Mouse (Mus musculus) heart, embryonic 16.5 days (tissue): ENCODE results near the gene Pde3a. TPM values are rescaled to one million over a fixed set of nuclear protein-coding genes. Genes with fewer than 3 reads are reported as not detected.
A peak's percentile ranks its signal among the peaks of the same experiment; 100 is the strongest.

ENCODE experiments used
- ATAC-seq: fragments of 200-750 bp; cut with Nextera tagmentation; replicated peaks from 2 replicates; pipeline ENCODE4 v1.8.0; 2017; ENCODE audit warnings: moderate number of reproducible peaks; ENCODE audit not compliant: insufficient read depth, low FRiP score; ENCODE audit errors: extremely low read depth
- H3K27ac ChIP-seq: fragments of 300-500 bp; sonication (generic); 2 replicates; pipeline ENCODE4 v1.5.1; 2014; ENCODE audit warnings: mild to moderate bottlenecking, low read length, control low read depth, moderate library complexity
- H3K27me3 ChIP-seq: fragments of 300-500 bp; sonication (generic); 2 replicates; pipeline ENCODE4 v1.6.1; 2014; ENCODE audit warnings: low read length, mixed read lengths; ENCODE audit not compliant: control insufficient read depth, insufficient read depth
- H3K36me3 ChIP-seq: fragments of 300-500 bp; sonication (generic); 2 replicates; pipeline ENCODE4 v1.6.1; 2014; ENCODE audit not compliant: control insufficient read depth, insufficient read depth
- H3K4me1 ChIP-seq: fragments of 300-500 bp; sonication (generic); 2 replicates; pipeline ENCODE4 v1.6.1; 2014; ENCODE audit warnings: low read length, mixed read lengths; ENCODE audit not compliant: control insufficient read depth, insufficient read depth
- H3K4me2 ChIP-seq: fragments of 300-500 bp; sonication (generic); 2 replicates; pipeline ENCODE4 v1.6.1; 2014; ENCODE audit warnings: low read depth, mild to moderate bottlenecking, control low read depth, low read length
- H3K4me3 ChIP-seq: fragments of 300-500 bp; sonication (generic); 2 replicates; pipeline ENCODE4 v1.5.1; 2014; ENCODE audit warnings: mild to moderate bottlenecking, control low read depth, low read length
- H3K9ac ChIP-seq: fragments of 300-500 bp; sonication (generic); 2 replicates; pipeline ENCODE4 v1.6.1; 2014; ENCODE audit warnings: low read length, control low read depth
- H3K9me3 ChIP-seq: fragments of 300-500 bp; sonication (generic); replicated peaks from 2 replicates; pipeline ENCODE4 v1.6.1; 2016; ENCODE audit warnings: low read length; ENCODE audit not compliant: control insufficient read depth
- WGBS: fragments of 180-500 bp; shearing (Covaris S2); extraction: QIAGEN DNeasy Blood & Tissue Kit; methylation state at CpG from one replicate; pipeline ENCODE4 v1.1.7; 2014; 5-methylcytosine and 5-hydroxymethylcytosine counted together
- polyA plus RNA-seq: library from polyadenylated mRNA; unstranded; fragments of >200 nt; fragmentation: Nextera tagmentation; extraction: Ambion mirVana; gene quantifications from 2 replicates; pipeline ENCODE4 v1.2.1, GENCODE M21; 2015

The Pde3a gene
- polyA plus RNA-seq, 1 experiment from 2014 or later, result 10.0 TPM

DNA sequence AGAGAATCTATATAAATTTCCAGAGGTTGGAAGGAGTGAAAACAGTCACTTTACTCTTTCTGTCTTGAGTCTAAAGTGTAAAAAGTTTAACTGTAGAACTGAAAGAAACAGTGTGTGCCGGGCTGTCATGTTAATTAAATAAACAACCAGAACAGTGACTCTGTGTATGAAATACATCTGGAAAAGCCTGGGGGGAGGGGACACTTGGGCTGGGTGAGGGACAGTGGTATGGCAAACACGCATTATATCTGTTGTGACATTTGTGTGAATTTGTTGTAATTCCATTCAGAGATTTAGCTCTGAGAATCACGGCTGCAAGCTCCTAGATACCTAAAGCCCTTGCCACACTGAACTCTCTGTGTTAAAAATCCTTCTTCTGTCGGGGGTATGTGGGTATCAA, 5.9 kb downstream of the Pde3a start:
- Histone ChIP-seq H3K27ac (no peak overlapping the region), H3K4me1 (peaks cover 21% of the 10 kb centered on the region), H3K9me3 (no peaks in the 10 kb centered on the region), H3K4me3 (no peak overlapping the region), H3K27me3 (no peaks in the 10 kb centered on the region), H3K4me2 (0 out of 2 replicates have a peak overlapping the region, but pooled peaks have one; percentile 0), H3K36me3 (no peaks in the 10 kb centered on the region), H3K9ac (no peak overlapping the region)
- ATAC-seq, result no peak
- 57% methylated on average over 4 of the region's 4 CpGs for WGBS

- no peaks in the 10 kb centered on the region for H3K9me3 ChIP-seq
- H3K27ac ChIP-seq, result no peak overlapping the region
- WGBS, result 53% methylated on average over 8 of the region's 8 CpGs
- no peak overlapping the region for H3K4me2 ChIP-seq
- 0 out of 2 replicates have a peak, but pooled peaks have one; percentile 10 for ATAC-seq
- no peaks in the 10 kb centered on the region for H3K27me3 ChIP-seq
- H3K9ac ChIP-seq, result no peak overlapping the region
- H3K4me3 ChIP-seq, result no peak overlapping the region
- peaks cover 26% of the 10 kb centered on the region for H3K4me1 ChIP-seq
- H3K36me3 ChIP-seq, result no peaks in the 10 kb centered on the region
Observed at GRCm38 (mm10) chr6:141256896-141257295, 7.8 kb downstream of the Pde3a start.

DNA sequence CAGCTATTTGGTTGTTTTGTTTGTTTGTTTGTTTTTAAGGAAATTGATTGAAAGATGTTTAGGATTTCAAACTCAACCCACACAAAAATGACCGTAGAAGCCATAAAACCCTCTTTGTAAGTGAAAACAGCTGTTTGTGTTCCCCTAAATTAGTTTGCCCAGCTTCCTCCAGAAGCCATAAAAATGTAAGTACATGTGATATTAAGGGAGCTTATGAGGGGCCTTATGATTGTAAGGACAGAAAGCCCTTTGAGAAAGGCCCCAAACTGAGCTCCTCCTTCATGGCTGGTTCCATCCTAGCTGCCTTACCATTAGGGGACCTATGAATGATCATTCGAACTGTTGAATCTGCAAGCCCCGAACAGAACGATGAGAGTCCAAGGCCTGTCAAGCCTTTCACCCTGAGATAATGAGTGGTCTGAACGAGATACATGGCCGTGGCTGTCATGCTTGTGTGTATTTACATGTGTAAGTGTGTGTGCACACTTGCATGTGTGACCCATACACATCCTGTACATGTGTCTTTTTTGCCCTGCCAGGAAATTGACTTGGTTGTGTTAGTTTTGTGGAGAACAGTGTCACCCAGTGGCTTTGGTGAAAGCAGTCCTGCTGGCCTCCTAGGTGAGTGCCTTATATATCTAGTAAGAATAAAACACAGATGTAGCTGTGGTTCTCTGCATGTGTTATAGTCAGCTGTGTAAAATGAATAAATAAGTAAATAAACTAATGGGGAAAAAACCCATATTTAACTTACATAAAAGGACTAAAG, 8.5 kb downstream of the Pde3a start:
- no peak overlapping the region for H3K4me2 ChIP-seq
- H3K9me3 ChIP-seq, result no peaks in the 10 kb centered on the region
- no peak for ATAC-seq
- WGBS, result 80% methylated on average over 6 of the region's 6 CpGs
- H3K36me3 ChIP-seq, result no peaks in the 10 kb centered on the region
- no peak overlapping the region for H3K4me3 ChIP-seq
- no peak overlapping the region for H3K9ac ChIP-seq
- peaks cover 27% of the 10 kb centered on the region for H3K4me1 ChIP-seq
- no peaks in the 10 kb centered on the region for H3K27me3 ChIP-seq
- no peak overlapping the region for H3K27ac ChIP-seq

DNA sequence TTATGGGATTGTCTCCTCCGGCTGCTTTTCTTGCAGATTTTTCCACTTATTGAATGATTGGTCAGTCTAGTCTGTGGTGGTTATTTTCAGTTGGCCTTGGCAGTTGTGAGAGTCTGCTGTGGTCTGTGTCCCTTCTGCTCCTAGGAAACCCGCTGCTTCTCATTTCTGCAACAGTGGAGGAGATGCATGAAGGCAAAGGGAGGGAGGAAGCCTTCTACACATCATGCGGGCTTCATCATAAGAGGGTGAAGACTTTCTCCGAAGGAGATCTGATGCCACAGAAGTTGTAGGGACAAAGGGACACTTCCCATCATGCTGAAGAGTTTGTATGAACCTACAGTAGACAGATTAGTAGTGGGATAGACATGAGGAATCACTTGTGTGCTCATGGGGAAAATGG, 16.2 kb downstream of the Pde3a start:
- no peak for ATAC-seq
- Histone ChIP-seq H3K27me3 (no peaks in the 10 kb centered on the region), H3K4me3 (no peak overlapping the region), H3K4me1 (peaks cover 36% of the 10 kb centered on the region), H3K27ac (no peak overlapping the region), H3K9me3 (no peaks in the 10 kb centered on the region), H3K4me2 (no peak overlapping the region), H3K9ac (no peak overlapping the region), H3K36me3 (no peaks in the 10 kb centered on the region)
- 85% methylated on average over 4 of the region's 4 CpGs for WGBS

DNA sequence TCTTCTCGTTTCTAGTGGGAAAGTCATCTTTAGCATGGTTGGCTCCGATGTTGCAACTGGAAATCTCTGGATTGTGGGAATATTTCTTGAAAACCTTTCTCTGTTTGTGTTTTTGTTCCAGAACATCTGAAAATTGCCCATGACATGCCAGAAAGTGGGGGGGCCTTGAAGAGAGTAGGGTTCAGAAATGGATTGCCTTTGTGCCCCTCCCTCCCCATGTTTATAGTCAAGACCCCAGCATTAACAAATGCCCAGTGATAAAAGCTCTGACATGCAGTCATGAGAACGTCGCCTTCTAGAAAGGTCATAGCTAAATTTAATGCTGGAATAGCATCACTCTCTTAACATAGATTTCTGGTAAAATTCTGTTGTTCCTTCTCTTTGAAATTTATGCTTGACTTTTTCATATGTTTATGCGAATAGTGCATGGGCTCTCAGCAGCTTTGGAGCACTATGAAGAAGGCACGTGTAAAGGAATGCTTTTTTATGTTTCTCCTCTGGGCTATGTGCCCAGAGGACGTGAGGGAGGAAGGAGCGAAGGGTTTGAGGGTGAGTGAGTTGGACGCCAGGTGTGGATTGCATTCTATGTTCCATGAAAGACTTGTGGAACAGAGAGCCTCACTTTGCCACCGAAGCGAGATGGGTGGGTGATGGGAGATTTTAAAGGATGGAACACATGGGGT, 19.0 kb downstream of the Pde3a start:
- H3K9me3 ChIP-seq, result no peaks in the 10 kb centered on the region
- H3K4me1 ChIP-seq, result peaks cover 30% of the 10 kb centered on the region
- no peak overlapping the region; the same call in 1 of the 2 replicates for H3K4me2 ChIP-seq
- H3K4me3 ChIP-seq, result no peak overlapping the region
- H3K9ac ChIP-seq, result no peak overlapping the region
- WGBS, result 54% methylated on average over 11 of the region's 11 CpGs
- ATAC-seq, result no peak
- H3K27ac ChIP-seq, result no peak overlapping the region; the same call in 1 of the 2 replicates
- no peaks in the 10 kb centered on the region for H3K36me3 ChIP-seq
- H3K27me3 ChIP-seq, result no peaks in the 10 kb centered on the region

GRCm38 (mm10) chr6:141268871-141269270, 19.8 kb downstream of the Pde3a start:
- peaks cover 27% of the 10 kb centered on the region for H3K4me1 ChIP-seq

DNA sequence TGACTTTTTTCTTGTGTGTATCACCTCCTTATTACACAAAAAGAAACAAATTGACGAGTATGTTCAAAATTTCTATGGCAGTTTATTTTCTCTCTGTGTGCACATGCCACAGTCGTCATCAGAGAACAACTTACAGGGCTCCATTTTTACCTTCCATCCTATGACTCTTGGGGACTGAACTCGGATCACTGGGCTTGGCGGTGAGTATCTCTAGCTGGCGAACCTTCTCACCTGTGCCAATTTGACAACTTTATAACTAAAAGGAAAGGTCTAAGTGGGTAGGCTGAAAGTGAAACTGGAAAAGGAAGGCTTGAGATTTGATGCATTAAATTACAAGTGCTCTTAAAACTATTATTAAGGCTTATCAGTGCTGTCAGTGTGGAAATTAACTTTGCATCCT, 22.1 kb downstream of the Pde3a start:
- no peak overlapping the region for H3K27ac ChIP-seq
- H3K9ac ChIP-seq, result no peak overlapping the region
- peaks cover 23% of the 10 kb centered on the region for H3K4me1 ChIP-seq
- H3K27me3 ChIP-seq, result no peaks in the 10 kb centered on the region
- 79% methylated on average over 5 of the region's 5 CpGs for WGBS
- no peak overlapping the region for H3K4me2 ChIP-seq
- no peak for ATAC-seq
- H3K9me3 ChIP-seq, result no peaks in the 10 kb centered on the region
- H3K4me3 ChIP-seq, result no peak overlapping the region
- no peaks in the 10 kb centered on the region for H3K36me3 ChIP-seq

More at GRCm38 (mm10) chr6:141268871-141269270, 19.8 kb downstream of the Pde3a start:
- Histone ChIP-seq H3K9me3 (no peaks in the 10 kb centered on the region), H3K4me3 (no peak overlapping the region), H3K36me3 (no peaks in the 10 kb centered on the region), H3K9ac (no peak overlapping the region), H3K4me2 (no peak overlapping the region), H3K27ac (no peak overlapping the region), H3K27me3 (no peaks in the 10 kb centered on the region)
- ATAC-seq, result no peak
- WGBS, result 90% methylated on average over 5 of the region's 5 CpGs

- Histone ChIP-seq H3K9ac (no peak overlapping the region), H3K4me2 (no peak overlapping the region), H3K9me3 (no peaks in the 10 kb centered on the region), H3K4me3 (no peak overlapping the region), H3K27ac (no peak overlapping the region), H3K4me1 (peaks cover 23% of the 10 kb centered on the region), H3K36me3 (no peaks in the 10 kb centered on the region), H3K27me3 (no peaks in the 10 kb centered on the region)
- WGBS, result 85% methylated on average over 3 of the region's 3 CpGs
- ATAC-seq, result no peak
Observed at GRCm38 (mm10) chr6:141271579-141271978, 22.5 kb downstream of the Pde3a start.

DNA sequence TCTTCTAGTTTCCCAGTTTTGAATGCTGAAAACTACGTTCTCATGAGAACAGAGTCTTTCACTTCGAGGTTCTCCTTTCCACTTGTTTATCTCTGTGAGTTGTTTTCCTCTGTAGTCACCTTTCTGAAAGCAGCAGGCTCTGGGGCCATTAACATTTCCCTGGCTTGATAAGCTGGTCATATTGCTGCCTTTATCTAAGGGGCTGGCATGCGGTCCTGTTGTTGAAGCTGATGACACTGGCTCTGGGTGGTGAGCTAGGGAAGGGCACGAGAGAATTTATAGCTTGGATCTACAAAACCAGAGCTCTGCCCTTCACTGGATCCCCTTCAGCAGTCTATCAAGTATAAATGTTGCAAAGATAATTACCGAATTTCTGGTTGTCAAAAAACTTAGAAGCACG, 24.6 kb downstream of the Pde3a start:
- Histone ChIP-seq H3K9ac (no peak overlapping the region), H3K27ac (peak overlapping the region; percentile 71), H3K4me1 (peaks cover 12% of the 10 kb centered on the region), H3K27me3 (no peaks in the 10 kb centered on the region), H3K4me2 (peak overlapping the region; percentile 39), H3K36me3 (no peaks in the 10 kb centered on the region), H3K4me3 (no peak overlapping the region), H3K9me3 (no peaks in the 10 kb centered on the region)
- ATAC-seq, result peak; percentile 93
- WGBS, result 30% methylated on average over 6 of the region's 6 CpGs
